Mouse (Mus musculus): ENCODE measurements around the gene Zc3h13. TPM values are rescaled to one million over a fixed set of nuclear protein-coding genes. Genes with fewer than 3 reads are reported as not detected.

The Zc3h13 gene
- 5.2 and 5.3 TPM in 2 replicates for polyA plus RNA-seq (2012; rRNA removed; ENCODE audit: low replicate concordance)

GRCm38 (mm10) chr14:75284193-75284915 lies at the start of gene Zc3h13:
Gene Zc3h13, plus strand, starts transcription at chr14:75284373.

GRCm38 (mm10) chr14:75242087-75242486 lies 42.1 kb upstream of the Zc3h13 start, which contains the start of gene Cpb2:
Gene Cpb2, plus strand, starts transcription at chr14:75242287.

Other genes starting within 250 kb of the Zc3h13 start
- not detected in 2 replicates for gene Lrrc63, start 153.5 kb upstream of the Zc3h13 start, polyA plus RNA-seq (2012; rRNA removed; ENCODE audit: low replicate concordance)
- gene Lcp1, start 153.3 kb upstream of the Zc3h13 start, polyA plus RNA-seq (2012; rRNA removed; ENCODE audit: low replicate concordance) = 1.9 and 2.0 TPM in 2 replicates
- not detected in 2 replicates for gene Cpb2, start 42.1 kb upstream of the Zc3h13 start, polyA plus RNA-seq (2012; rRNA removed; ENCODE audit: low replicate concordance)
- gene Siah3, start 171.6 kb downstream of the Zc3h13 start, polyA plus RNA-seq (2012; rRNA removed; ENCODE audit: low replicate concordance) = not detected in 2 replicates